Mouse (Mus musculus) layer of hippocampus, adult 2 months (tissue): ENCODE measurements around the gene Sdf4. TPM values are rescaled to one million over a fixed set of nuclear protein-coding genes. Genes with fewer than 3 reads are reported as not detected.

Experiments
- DNase-seq, 2 experiments: peaks; one replicate each; pipeline ENCODE4 v3.0.0; 2022; ENCODE audit warnings: low spot score in 2 of 2
- H3K27ac ChIP-seq: fragments of 200-600 bp; 2 replicates; pipeline ENCODE4 v1.8.1; 2022
- H3K4me3 ChIP-seq: fragments of 200-600 bp; 2 replicates; pipeline ENCODE4 v1.8.1; 2022; ENCODE audit warnings: mild to moderate bottlenecking
- CTCF ChIP-seq: fragments of 200-600 bp; conservative IDR thresholded peaks from 2 replicates; pipeline ENCODE4 v1.8.1; 2022; ENCODE audit warnings: antibody characterized with exemption, mild to moderate bottlenecking, moderate library complexity
- microRNA-seq, 2 experiments: library from miRNA; unstranded; fragments of <30 nt; microRNA quantifications; one replicate each; pipeline ENCODE4 v1.2.0; 2021
- total RNA-seq, 2 experiments: library from RNA; stranded (reverse); gene quantifications; 2 replicates each; pipeline ENCODE4 v1.2.3; 2021

Sdf4 gene
- total RNA-seq, 2 experiments from 2014 or later: 191 to 194 TPM

DNA sequence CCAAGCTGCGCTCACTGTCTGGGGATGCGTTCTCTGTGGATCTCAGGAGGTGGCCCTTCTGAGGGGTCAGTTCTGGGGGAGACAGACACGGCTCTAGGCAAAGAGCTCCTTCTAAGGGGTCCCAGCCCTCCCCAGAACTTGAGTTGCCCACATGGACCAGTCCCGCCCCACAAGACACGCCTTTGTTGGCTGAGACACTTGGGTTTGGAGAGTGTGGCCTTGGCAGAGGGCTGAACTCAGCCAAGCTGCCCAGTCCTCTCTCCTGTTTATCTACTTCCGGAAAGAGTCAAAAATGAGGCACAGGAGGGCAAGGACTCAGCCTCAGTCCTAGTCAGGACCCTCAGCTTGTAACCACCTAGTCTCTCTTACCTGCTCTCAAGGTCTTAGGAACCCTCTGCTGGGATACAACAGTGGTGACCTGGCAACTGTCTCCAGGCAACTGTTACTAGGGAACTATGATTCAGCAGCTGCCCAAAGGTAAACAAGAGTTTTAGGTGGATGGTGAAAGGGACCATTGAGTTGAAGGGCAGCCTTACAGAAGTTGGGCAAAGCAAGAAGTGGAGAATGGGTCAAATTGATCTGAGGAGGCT, 57.8 kb downstream of the Sdf4 start:
- DNase-seq: no peak
- Histone ChIP-seq H3K27ac (no peak overlapping the region), H3K4me3 (no peak overlapping the region)
- no peak for TF ChIP-seq CTCF

DNA sequence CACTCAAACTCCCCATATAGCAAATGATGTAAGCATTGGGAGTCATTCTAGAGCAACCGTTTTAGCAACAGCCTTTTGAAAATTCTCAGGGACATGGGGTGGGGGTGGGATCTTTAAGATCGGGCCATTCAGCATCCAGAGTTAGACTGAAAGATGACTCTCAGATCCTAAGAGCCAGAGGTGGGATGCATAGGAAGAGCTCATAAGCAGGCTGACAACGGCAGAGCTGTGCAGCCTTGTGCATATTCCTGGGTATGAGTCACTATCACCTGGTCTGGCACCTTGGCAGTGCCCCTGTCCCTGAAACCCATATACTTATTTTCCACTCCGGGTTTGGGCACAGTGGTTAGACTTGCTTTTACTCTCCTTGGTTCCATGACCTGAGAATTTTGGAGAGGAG, 60.4 kb downstream of the Sdf4 start:
- TF ChIP-seq CTCF: no peak
- DNase-seq: no peak
- H3K27ac ChIP-seq: no peak overlapping the region
- H3K4me3 ChIP-seq: no peak overlapping the region

DNA sequence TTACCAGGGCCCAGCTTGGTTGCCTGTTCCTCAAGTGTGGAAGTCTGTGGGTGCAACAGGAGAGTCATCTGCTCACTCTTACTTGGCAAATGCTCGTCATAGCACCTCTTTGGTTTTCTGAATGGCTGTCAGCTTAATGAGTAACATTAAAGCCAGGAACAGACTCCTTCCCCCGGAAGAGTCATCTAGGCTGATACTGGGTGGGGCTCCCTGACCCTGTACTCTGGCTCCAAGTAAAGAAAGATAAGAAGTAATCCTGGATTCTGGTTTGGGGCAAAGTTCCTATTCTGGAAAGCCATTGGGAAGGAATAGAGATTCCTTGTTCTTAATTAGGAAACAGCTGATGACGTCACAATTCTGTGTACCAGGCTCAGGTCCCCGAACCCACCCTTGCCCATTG, 61.5 kb downstream of the Sdf4 start:
- no peak overlapping the region for H3K4me3 ChIP-seq
- no peak for TF ChIP-seq CTCF
- H3K27ac ChIP-seq: no peak overlapping the region
- DNase-seq: no peak

DNA sequence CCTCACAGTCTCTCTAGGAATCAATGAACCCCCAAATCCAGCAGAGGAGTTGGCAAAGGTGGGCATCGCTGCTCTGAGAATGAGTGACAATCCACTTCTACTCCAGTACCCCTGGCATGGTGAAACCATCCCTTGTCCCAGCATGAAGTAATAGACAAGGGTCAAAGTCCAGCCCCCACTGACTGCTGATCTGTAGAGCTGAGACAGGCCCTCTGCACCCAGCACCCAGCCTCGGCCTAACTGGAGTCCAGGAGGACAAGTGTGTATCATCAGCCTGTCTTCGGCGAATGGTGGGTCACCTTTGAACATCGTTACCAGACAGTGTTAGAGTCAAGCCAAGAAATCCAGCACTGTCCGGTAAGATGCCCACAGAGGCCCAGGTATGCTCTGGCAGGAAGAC, 61.9 kb downstream of the Sdf4 start:
- Histone ChIP-seq H3K27ac (no peak overlapping the region), H3K4me3 (no peak overlapping the region)
- TF ChIP-seq CTCF: no peak
- DNase-seq: no peak

DNA sequence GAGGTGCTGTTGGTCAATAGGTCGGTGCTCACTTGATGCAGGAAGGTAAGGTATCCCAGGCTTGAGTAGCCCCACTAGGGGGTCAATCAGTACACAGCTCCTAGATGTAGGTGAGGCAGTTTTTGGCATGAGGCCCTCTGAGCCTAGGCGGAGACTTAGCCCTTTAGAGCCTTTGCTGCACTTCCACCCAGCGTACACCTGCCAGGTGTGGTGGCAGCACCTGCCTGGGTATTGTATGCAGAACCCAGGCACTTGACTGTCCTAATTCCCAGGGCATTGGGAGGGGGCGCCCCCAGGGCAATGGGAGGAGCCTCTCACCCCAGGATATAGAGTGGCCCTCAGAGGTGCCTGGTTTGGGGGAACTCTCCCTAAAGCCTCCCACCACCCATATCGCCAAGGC, 62.5 kb downstream of the Sdf4 start:
- no peak overlapping the region for H3K4me3 ChIP-seq
- no peak for DNase-seq

DNA sequence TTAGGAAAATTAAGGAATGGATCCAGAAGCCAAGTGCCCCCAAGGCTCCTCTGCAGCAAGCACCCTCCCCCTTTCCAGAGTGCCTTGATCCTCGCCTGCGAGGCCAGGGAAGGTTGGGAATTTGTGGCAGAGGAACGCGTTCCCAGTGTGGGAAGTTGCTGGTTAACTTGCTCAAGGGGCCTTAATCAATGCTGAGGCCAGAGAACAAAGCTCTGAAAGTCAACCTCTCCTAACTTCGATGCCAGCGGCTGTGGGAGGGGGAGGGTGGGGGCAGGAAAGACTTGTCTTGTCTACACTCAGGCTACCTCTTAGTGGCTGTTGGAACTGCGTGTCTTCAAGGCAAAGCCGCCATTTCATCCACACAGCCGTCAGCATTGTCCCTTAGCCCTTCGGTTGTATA, 65.0 kb downstream of the Sdf4 start:
- TF ChIP-seq CTCF: no peak
- no peak for DNase-seq
- H3K4me3 ChIP-seq: no peak overlapping the region
- no peak overlapping the region for H3K27ac ChIP-seq

More for the DNA sequence above, 62.5 kb downstream of the Sdf4 start:
- H3K27ac ChIP-seq: no peak overlapping the region
- TF ChIP-seq CTCF: no peak

DNA sequence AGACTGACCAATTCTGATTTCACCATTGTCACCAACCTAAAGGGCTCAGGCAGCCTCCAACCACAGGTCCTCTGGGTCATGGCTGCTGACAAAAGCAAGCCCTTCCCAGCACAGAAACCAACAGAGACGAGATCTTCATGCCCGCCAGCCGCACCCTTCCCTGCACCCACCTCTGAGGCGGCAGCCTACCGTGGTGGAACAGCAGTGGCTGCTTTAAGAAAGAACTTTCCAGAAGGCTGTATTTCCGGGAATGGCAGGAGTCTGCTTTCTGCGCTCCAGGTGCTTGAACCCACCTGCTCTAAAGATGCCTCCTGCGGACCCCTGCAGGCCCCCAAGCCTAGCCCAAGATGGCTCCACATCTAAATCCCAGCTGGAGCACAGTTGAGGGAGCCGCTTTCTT, 66.2 kb downstream of the Sdf4 start:
- Histone ChIP-seq H3K4me3 (no peak overlapping the region), H3K27ac (no peak overlapping the region)
- TF ChIP-seq CTCF: no peak
- no peak for DNase-seq

DNA sequence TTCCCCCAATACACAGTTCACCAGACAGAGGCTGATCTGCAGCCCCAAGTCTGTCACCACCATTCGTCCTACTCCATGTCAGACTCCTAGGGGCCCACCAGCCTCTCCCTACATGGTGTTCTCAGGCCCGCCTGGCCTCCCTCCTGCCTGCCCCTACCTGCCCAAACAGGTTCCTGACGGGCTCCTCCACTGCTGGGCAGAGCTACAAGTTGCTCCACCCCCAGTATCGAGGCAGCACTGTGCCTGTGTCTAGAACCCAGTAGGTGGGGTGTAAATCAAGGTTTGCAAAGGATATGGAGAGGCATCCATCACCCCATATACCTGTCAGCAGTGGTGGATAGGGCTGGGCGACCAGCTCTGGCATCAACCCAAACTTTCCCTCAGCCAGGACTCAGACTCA, 66.6 kb downstream of the Sdf4 start, which contains the start of gene Ttll10:
Gene Ttll10 (minus strand): TSS at position 154 of the 400 bp plus-strand sequence.
- Histone ChIP-seq H3K4me3 (no peak within 1 kb of the TSS), H3K27ac (no peak within 1 kb of the TSS)
- TF ChIP-seq CTCF: no peak
- DNase-seq: no peak

DNA sequence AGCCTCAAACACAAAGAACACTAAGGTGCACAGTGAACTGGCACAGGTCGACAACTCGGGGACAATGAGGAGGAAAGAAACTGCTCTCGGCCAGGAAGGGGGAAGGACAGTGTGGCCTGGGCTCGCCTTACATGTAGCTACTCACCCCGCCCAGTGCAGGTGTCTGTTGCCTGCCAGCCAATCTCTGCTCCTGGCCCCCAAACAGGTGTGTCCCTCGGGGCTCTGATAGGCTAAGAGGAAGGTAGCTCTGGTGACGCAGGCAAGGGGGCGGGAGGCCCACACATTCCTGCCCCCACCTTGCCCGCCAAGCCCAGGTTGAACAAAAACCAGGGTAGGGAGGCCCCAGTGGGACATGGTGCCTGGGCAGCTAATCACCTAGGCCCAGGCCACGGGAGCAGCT, 67.0 kb downstream of the Sdf4 start:
- TF ChIP-seq CTCF: no peak
- no peak for DNase-seq
- Histone ChIP-seq H3K27ac (no peak overlapping the region), H3K4me3 (no peak overlapping the region)

Small RNAs within 50 kb of the gene (microRNA-seq; reads per million reads assigned to microRNA genes)
- gene Mir200a (11.8 to 21.7 reads per million in 2 experiments), gene Mir200b (33.0 to 87.9 reads per million in 2 experiments), gene Mir429 (54.5 to 94.9 reads per million in 2 experiments)

Other genes starting within 250 kb of the Sdf4 start
- 10 to 100 TPM; 49.9 to 51.4 TPM for gene Atad3a, start 231.8 kb upstream of the Sdf4 start, total RNA-seq
- 1 to 10 TPM; 9.6 to 9.8 TPM for gene Vwa1, start 218.2 kb upstream of the Sdf4 start, total RNA-seq
- 10 to 100 TPM; 24.0 to 24.8 TPM for gene Tmem88b, start 207.0 kb upstream of the Sdf4 start, total RNA-seq
- under 1 TPM in 1 of 2 experiments, not detected in 1; 0.32 TPM for gene Ankrd65, start 202.4 kb upstream of the Sdf4 start, total RNA-seq
- gene Mrpl20, start 190.0 kb upstream of the Sdf4 start, total RNA-seq: 10 to 100 TPM; 86.6 to 89.6 TPM
- 10 to 100 TPM; 79.4 to 94.2 TPM for gene Ccnl2, start 180.4 kb upstream of the Sdf4 start, total RNA-seq
- 100 to 1,000 TPM; 102 to 105 TPM for gene Aurkaip1, start 161.6 kb upstream of the Sdf4 start, total RNA-seq
- 10 to 100 TPM in 1 of 2 experiments, 1 to 10 TPM in 1; 8.4 to 10.6 TPM for gene Mxra8, start 153.2 kb upstream of the Sdf4 start, total RNA-seq
- 10 to 100 TPM; 80.8 to 81.9 TPM for gene Dvl1, start 145.5 kb upstream of the Sdf4 start, total RNA-seq
- under 1 TPM; 0.33 to 0.44 TPM for gene Tas1r3, start 129.5 kb upstream of the Sdf4 start, total RNA-seq
- 10 to 100 TPM; 29.2 to 31.7 TPM for gene Cptp, start 123.4 kb upstream of the Sdf4 start, total RNA-seq
- 10 to 100 TPM; 33.7 to 35.8 TPM for gene Ints11, start 123.3 kb upstream of the Sdf4 start, total RNA-seq
- 10 to 100 TPM; 62.3 to 68.1 TPM for gene Pusl1, start 101.1 kb upstream of the Sdf4 start, total RNA-seq
- gene Acap3, start 101.0 kb upstream of the Sdf4 start, total RNA-seq: 100 to 1,000 TPM; 121 to 129 TPM
- gene Ube2j2, start 49.0 kb upstream of the Sdf4 start, total RNA-seq: 10 to 100 TPM; 69.8 to 71.2 TPM
- gene C1qtnf12, start 30.6 kb upstream of the Sdf4 start, total RNA-seq: 10 to 100 TPM; 11.5 to 18.0 TPM
- gene B3galt6, start 223 bp upstream of the Sdf4 start, total RNA-seq: 10 to 100 TPM in 1 of 2 experiments, 1 to 10 TPM in 1; 9.3 to 10.1 TPM
- 1 to 10 TPM; 1.3 to 2.3 TPM for gene Tnfrsf4, start 21.0 kb downstream of the Sdf4 start, total RNA-seq
- gene Tnfrsf18, start 33.3 kb downstream of the Sdf4 start, total RNA-seq: not detected
- under 1 TPM in 1 of 2 experiments, not detected in 1; 0.26 TPM for gene Ttll10, start 66.5 kb downstream of the Sdf4 start, total RNA-seq
- gene 9430015G10Rik, start 117.1 kb downstream of the Sdf4 start, total RNA-seq: 10 to 100 TPM; 27.3 to 34.9 TPM
- gene Rnf223, start 137.6 kb downstream of the Sdf4 start, total RNA-seq: 1 to 10 TPM in 1 of 2 experiments, under 1 TPM in 1; 0.79 to 1.1 TPM
- gene Agrn, start 204.6 kb downstream of the Sdf4 start, total RNA-seq: 100 to 1,000 TPM; 146 to 148 TPM
- 1 to 10 TPM in 1 of 2 experiments, under 1 TPM in 1; 0.87 to 1.3 TPM for gene Isg15, start 207.9 kb downstream of the Sdf4 start, total RNA-seq
- gene AW011738, start 210.4 kb downstream of the Sdf4 start, total RNA-seq: 1 to 10 TPM; 5.6 to 7.1 TPM
- gene Perm1, start 223.0 kb downstream of the Sdf4 start, total RNA-seq: under 1 TPM; 0.26 to 0.44 TPM
- 10 to 100 TPM; 41.4 to 43.1 TPM for gene Plekhn1, start 242.0 kb downstream of the Sdf4 start, total RNA-seq
- 10 to 100 TPM; 70.7 to 72.1 TPM for gene Noc2l, start 243.1 kb downstream of the Sdf4 start, total RNA-seq